In genomic region chr11:88180467-88180958, GRCm38 (mm10) we compare ENCODE assay signal across 8 mouse cellular contexts. TPM values are rescaled to one million over a fixed set of nuclear protein-coding genes. Genes with fewer than 3 reads are reported as not detected.
DNase-seq lines count a peak whose midpoint lies in the region; ATAC-seq and TF ChIP-seq lines count a peak whose summit lies in the region.

No protein-coding gene starts in this region.

- no peak for DNase-seq in kidney, adult 2 months
- no peak for DNase-seq in kidney, postnatal 25 days
- DNase-seq in brain, embryonic 14.5 days (ENCODE audit: low read depth): peak; percentile 64
- DNase-seq in thymus, postnatal 0 days (ENCODE audit: low spot score): no peak
- no peak for DNase-seq in left cerebral cortex, adult 2 months (ENCODE audit: extremely low spot score in 1 of 2, low spot score in 2 of 2)

- H3K4me3 ChIP-seq in kidney, adult 2 months (ENCODE audit: insufficient read depth, low read depth, low read length): no peak overlapping the region
- H3K4me3 ChIP-seq in heart, embryonic 16.5 days (ENCODE audit: low read length): no peak overlapping the region; the same call in 1 of the 2 replicates
- no peak overlapping the region for H3K4me3 ChIP-seq in liver, embryonic 16.5 days (ENCODE audit: low read depth, low read length)
- H3K4me3 ChIP-seq in left cerebral cortex, adult 2 months: no peak overlapping the region

- WGBS in kidney, adult 2 months: 37% methylated on average over 6 of the region's 6 CpGs
- 8% methylated on average over 6 of the region's 6 CpGs for WGBS in heart, embryonic 16.5 days
- 34% methylated on average over 6 of the region's 6 CpGs for WGBS in liver, embryonic 16.5 days (ENCODE audit: insufficient replicate concordance)

- H3K36me3 ChIP-seq in kidney, adult 2 months (ENCODE audit: control insufficient read depth, insufficient read depth, low read length): no peaks in the 10 kb centered on the region
- peaks cover 6% of the 10 kb centered on the region; the same call in 1 of the 2 replicates for H3K36me3 ChIP-seq in heart, embryonic 16.5 days (ENCODE audit: control insufficient read depth, insufficient read depth)
- H3K36me3 ChIP-seq in liver, embryonic 16.5 days (ENCODE audit: control insufficient read depth, insufficient read depth): no peaks in the 10 kb centered on the region

- no peak for TF ChIP-seq CTCF in kidney, adult 2 months (conservative IDR thresholded peaks at IDR 0.05; ENCODE audit: insufficient read depth, insufficient read length, low read depth, low read length)
- no peak for TF ChIP-seq CTCF in brain, embryonic 14.5 days (IDR thresholded peaks at IDR 0.05; ENCODE audit: borderline replicate concordance, extremely low read depth, insufficient read depth, insufficient read length)
- TF ChIP-seq CTCF in left cerebral cortex, adult 2 months (IDR thresholded peaks at IDR 0.05): no peak

- H3K4me1 ChIP-seq in kidney, adult 2 months (ENCODE audit: control insufficient read depth, insufficient read depth, low read length): peaks cover 3% of the 10 kb centered on the region; the same call in 1 of the 2 replicates
- peaks cover 25% of the 10 kb centered on the region for H3K4me1 ChIP-seq in heart, embryonic 16.5 days (ENCODE audit: control insufficient read depth, insufficient read depth, low read length)
- H3K4me1 ChIP-seq in liver, embryonic 16.5 days (ENCODE audit: control insufficient read depth, low read depth, low read length): no peaks in the 10 kb centered on the region

- H3K27me3 ChIP-seq in kidney, adult 2 months (replicated peaks; ENCODE audit: control insufficient read depth, insufficient read depth, low read length): no peaks in the 10 kb centered on the region
- no peaks in the 10 kb centered on the region for H3K27me3 ChIP-seq in heart, embryonic 16.5 days (ENCODE audit: control insufficient read depth, insufficient read depth, low read length)
- peaks cover 3% of the 10 kb centered on the region; the same call in 1 of the 2 replicates for H3K27me3 ChIP-seq in liver, embryonic 16.5 days (ENCODE audit: control insufficient read depth, insufficient read depth, low read depth, low read length)

- H3K4me2 ChIP-seq in heart, embryonic 16.5 days (ENCODE audit: low read depth, low read length): peak overlapping the region; percentile 46
- H3K4me2 ChIP-seq in liver, embryonic 16.5 days (ENCODE audit: low read depth, low read length): no peak overlapping the region

- peak overlapping the region; percentile 80 for H3K27ac ChIP-seq in kidney, adult 2 months (ENCODE audit: insufficient read depth, low read depth, low read length)
- peak overlapping the region; percentile 97 for H3K27ac ChIP-seq in heart, embryonic 16.5 days (ENCODE audit: low read length)
- peak overlapping the region; percentile 24; the same call in 1 of the 2 replicates for H3K27ac ChIP-seq in liver, embryonic 16.5 days (ENCODE audit: low read length)
- no peak overlapping the region for H3K27ac ChIP-seq in left cerebral cortex, adult 2 months

- no peaks in the 10 kb centered on the region for H3K9me3 ChIP-seq in heart, embryonic 16.5 days (replicated peaks; ENCODE audit: control insufficient read depth, low read length)
- H3K9me3 ChIP-seq in liver, embryonic 16.5 days (replicated peaks; ENCODE audit: control insufficient read depth, low read length): no peaks in the 10 kb centered on the region

- peak; percentile 33 for ATAC-seq in heart, embryonic 16.5 days (replicated peaks; ENCODE audit: extremely low read depth, insufficient read depth, low FRiP score)
- no peak for ATAC-seq in liver, embryonic 16.5 days (ENCODE audit: low read depth)
- no peak for ATAC-seq in CD4-positive, CD25-positive, alpha-beta regulatory T cell, adult 4 months

- no peak for TF ChIP-seq POLR2A in kidney, adult 2 months (IDR thresholded peaks at IDR 0.05; ENCODE audit: low read depth, low read length)
- TF ChIP-seq POLR2A in brain, embryonic 14.5 days (IDR thresholded peaks at IDR 0.05; ENCODE audit: borderline replicate concordance, extremely low read depth, insufficient read depth, insufficient read length, poor library complexity, severe bottlenecking): no peak

- peak overlapping the region; percentile 68 for H3K9ac ChIP-seq in heart, embryonic 16.5 days (ENCODE audit: low read length)
- H3K9ac ChIP-seq in liver, embryonic 16.5 days (ENCODE audit: low read depth, low read length): no peak overlapping the region

- intact Hi-C loops in left cerebral cortex, adult 2 months (cut with DNase I): no loop called here

RNA-seq across cellular contexts. Expression of gene Mrps23, which starts 23.7 kb away (rescaled TPM):
- 53.0 and 61.6 TPM in 2 replicates for polyA plus RNA-seq in kidney, adult 2 months (2012; rRNA removed)
- polyA plus RNA-seq in brain, embryonic 14.5 days (2012; rRNA removed): 74.9 and 79.0 TPM in 2 replicates
- 97.6 and 105 TPM in 2 replicates for polyA plus RNA-seq in heart, embryonic 16.5 days (2015; fragmentation: Nextera tagmentation; extraction: Ambion mirVana)
- polyA plus RNA-seq in liver, embryonic 16.5 days (2015; fragmentation: Nextera tagmentation; extraction: Ambion mirVana): 23.5 and 26.1 TPM in 2 replicates
- 100 to 1,000 TPM in 1 of 2 experiments, 10 to 100 TPM in 1; 79.7 to 103 TPM for polyA plus RNA-seq in CD4-positive, CD25-positive, alpha-beta regulatory T cell, adult 4 months (2017; shearing (Covaris generic))
- polyA plus RNA-seq in thymus, postnatal 0 days (2015; fragmentation: Nextera tagmentation; extraction: Ambion mirVana): 90.0 and 95.0 TPM in 2 replicates
- total RNA-seq in left cerebral cortex, adult 2 months (2021): 10 to 100 TPM; 66.4 to 71.1 TPM
